Mouse (Mus musculus): ENCODE data around the gene Rnf7.
"Not testable (repeated sequence)": the region's sequence is repeated elsewhere in the genome, so short reads cannot be mapped to it uniquely, and the experiment has no call there.

Rnf7 gene

GRCm38 (mm10) chr9:96478071-96478888, at the start of gene Rnf7:
Rnf7 (minus strand) TSS chr9:96478675.
- DNase-seq (ENCODE audit: low read depth) = peak; percentile 98

- DNase-seq (ENCODE audit: low read depth) = no peak
Measured at GRCm38 (mm10) chr9:96526011-96526410, 47.5 kb upstream of the Rnf7 start.

- DNase-seq (ENCODE audit: low read depth) = peak; percentile 29
Measured at GRCm38 (mm10) chr9:96524972-96525506, 46.6 kb upstream of the Rnf7 start, which contains the start of gene Gm28729. Gm28729 (minus strand) TSS chr9:96525264.

- DNase-seq (ENCODE audit: low read depth) = no peak
Measured at GRCm38 (mm10) chr9:96523148-96523547, 44.7 kb upstream of the Rnf7 start.

- DNase-seq (ENCODE audit: low read depth) = peak; percentile 25
Measured at GRCm38 (mm10) chr9:96521574-96521973, 43.1 kb upstream of the Rnf7 start.

GRCm38 (mm10) chr9:96517429-96517828, 39.0 kb upstream of the Rnf7 start:
- no peak for DNase-seq (ENCODE audit: low read depth)

GRCm38 (mm10) chr9:96516806-96517205, 38.3 kb upstream of the Rnf7 start:
- peak; percentile 47 for DNase-seq (ENCODE audit: low read depth)

GRCm38 (mm10) chr9:96515737-96516136, 37.3 kb upstream of the Rnf7 start:
- DNase-seq (ENCODE audit: low read depth) = peak; percentile 15

- no peak for DNase-seq (ENCODE audit: low read depth)
Measured at GRCm38 (mm10) chr9:96514278-96514677, 35.8 kb upstream of the Rnf7 start.

GRCm38 (mm10) chr9:96506011-96506498, 27.6 kb upstream of the Rnf7 start:
- DNase-seq (ENCODE audit: low read depth) = peak; percentile 53

- DNase-seq (ENCODE audit: low read depth) = no peak
Measured at GRCm38 (mm10) chr9:96505156-96505555, 26.7 kb upstream of the Rnf7 start.

GRCm38 (mm10) chr9:96504116-96504895, 25.8 kb upstream of the Rnf7 start:
- DNase-seq (ENCODE audit: low read depth) = no peak

GRCm38 (mm10) chr9:96502856-96503610, 24.6 kb upstream of the Rnf7 start:
- no peak for DNase-seq (ENCODE audit: low read depth)

- DNase-seq (ENCODE audit: low read depth) = no peak
Measured at GRCm38 (mm10) chr9:96501217-96501616, 22.7 kb upstream of the Rnf7 start.

- no peak for DNase-seq (ENCODE audit: low read depth)
Measured at GRCm38 (mm10) chr9:96493212-96493611, 14.7 kb upstream of the Rnf7 start.

- DNase-seq (ENCODE audit: low read depth) = peak; percentile 62
Measured at GRCm38 (mm10) chr9:96491810-96492209, 13.3 kb upstream of the Rnf7 start.

- not testable (repeated sequence) for DNase-seq (ENCODE audit: low read depth)
Measured at GRCm38 (mm10) chr9:96487869-96488268, 9.4 kb upstream of the Rnf7 start.

GRCm38 (mm10) chr9:96483648-96484047, 5.2 kb upstream of the Rnf7 start:
- no peak for DNase-seq (ENCODE audit: low read depth)

GRCm38 (mm10) chr9:96483028-96483427, 4.6 kb upstream of the Rnf7 start:
- no peak for DNase-seq (ENCODE audit: low read depth)

GRCm38 (mm10) chr9:96472356-96472755, 6.1 kb downstream of the Rnf7 start:
- peak; percentile 44 for DNase-seq (ENCODE audit: low read depth)

GRCm38 (mm10) chr9:96471681-96472080, 6.8 kb downstream of the Rnf7 start:
- DNase-seq (ENCODE audit: low read depth) = not testable (repeated sequence)
